Mouse (Mus musculus) heart, adult 2 months (tissue): Measurements from ENCODE around the gene Dusp28.

Source experiments
- CTCF ChIP-seq: fragments of 200-600 bp; IDR thresholded peaks from 2 replicates; pipeline ENCODE4 v1.8.1; 2022; ENCODE audit warnings: antibody characterized with exemption, mild to moderate bottlenecking, moderate library complexity
- EP300 ChIP-seq: fragments of 200-500 bp; IDR thresholded peaks from 2 replicates; pipeline ENCODE4 v1.6.1; 2011; ENCODE audit warnings: low read depth, low read length, control low read depth; ENCODE audit not compliant: insufficient read depth
- POLR2A ChIP-seq: fragments of 200-500 bp; IDR thresholded peaks from 2 replicates; pipeline ENCODE4 v1.6.1; 2011; ENCODE audit warnings: mild to moderate bottlenecking, low read depth, low read length, control low read depth; ENCODE audit not compliant: insufficient read depth

GRCm38 (mm10) chr1:92930171-92930706 lies 23.5 kb downstream of the Dusp28 start:
- no peak for TF ChIP-seq CTCF
- TF ChIP-seq POLR2A, result no peak
- TF ChIP-seq EP300, result no peak
